Mouse (Mus musculus) embryo, embryonic 10.5 days (tissue): ENCODE results near the gene Ndc80.
"Not testable (repeated sequence)": the region's sequence is repeated elsewhere in the genome, so short reads cannot be mapped to it uniquely, and the experiment has no call there.

Experiments
- DNase-seq: peaks from one replicate; pipeline ENCODE4 v3.0.0-alpha.2; 2015; ENCODE audit warnings: low spot score

The Ndc80 gene

DNA sequence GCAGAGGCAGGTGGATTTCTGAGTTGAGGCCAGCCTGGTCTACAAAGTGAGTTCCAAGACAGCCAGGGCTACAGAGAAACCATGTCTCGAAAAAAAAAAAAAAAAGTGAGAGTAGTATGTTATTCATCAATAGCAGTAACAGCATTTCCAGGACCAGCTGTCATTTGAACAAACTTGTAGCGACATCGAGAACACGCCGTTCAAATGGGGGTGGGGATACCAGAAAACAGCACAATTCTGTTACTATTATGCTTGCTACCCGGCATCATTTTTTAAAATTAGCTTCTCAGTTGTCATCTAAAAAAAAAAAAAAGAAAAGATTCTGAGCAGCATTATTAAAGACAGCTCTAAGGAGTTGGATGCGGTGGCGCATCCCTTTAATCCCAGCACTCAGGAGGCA is 49.2 kb downstream of the Ndc80 start:
- no peak for DNase-seq

DNA sequence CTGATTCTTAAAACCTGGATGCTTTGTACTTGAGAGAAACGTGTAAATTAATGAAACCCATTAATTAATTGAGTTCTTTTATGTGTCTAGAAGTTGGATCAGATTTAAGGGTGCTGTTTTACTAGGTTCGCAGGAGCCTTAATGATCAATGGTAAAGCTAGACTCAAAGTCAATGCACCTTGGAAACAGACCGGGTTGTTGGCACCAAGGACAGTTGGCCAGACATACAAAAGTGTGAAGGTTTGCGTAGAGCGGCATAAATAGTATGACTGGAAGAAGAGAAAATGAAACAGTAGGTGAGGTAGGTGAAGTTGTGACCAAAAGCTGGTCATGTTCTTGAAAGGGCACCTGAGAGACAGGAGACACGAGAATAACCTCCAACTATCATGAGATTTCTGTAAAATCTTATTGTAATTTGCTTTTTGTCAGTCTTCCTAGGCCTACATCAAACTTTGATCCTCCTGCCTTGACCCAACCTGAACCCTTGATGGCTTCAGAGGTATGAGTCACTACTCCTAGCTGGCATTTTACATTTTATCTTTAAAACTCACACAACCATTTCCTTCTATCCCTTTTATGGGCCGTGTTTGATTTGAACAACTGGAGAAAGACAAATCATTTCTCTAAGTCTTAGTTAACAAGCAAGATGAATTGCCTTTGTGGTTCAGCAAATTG is 50.2 kb downstream of the Ndc80 start:
- DNase-seq = peak; percentile 19

DNA sequence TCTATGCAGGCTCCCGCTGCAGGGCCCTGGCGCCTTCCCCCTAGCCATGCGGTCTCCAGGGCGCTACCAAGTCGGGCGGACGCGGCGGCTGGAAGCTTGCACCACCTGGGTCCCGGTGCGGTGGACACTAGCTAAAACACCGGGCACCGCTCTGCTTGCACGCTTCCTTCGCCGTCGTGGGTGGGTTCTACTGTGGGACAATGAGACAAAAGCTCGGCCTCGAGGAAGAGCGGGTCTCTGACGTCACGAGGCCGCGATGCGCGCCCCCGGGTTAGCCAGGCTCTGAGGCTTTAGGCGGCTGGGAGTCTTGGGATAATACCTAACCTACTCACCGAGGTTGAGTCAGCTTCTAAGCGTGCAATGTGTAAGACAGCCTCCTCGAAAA is 51.0 kb downstream of the Ndc80 start:
- DNase-seq = peak; percentile 86

DNA sequence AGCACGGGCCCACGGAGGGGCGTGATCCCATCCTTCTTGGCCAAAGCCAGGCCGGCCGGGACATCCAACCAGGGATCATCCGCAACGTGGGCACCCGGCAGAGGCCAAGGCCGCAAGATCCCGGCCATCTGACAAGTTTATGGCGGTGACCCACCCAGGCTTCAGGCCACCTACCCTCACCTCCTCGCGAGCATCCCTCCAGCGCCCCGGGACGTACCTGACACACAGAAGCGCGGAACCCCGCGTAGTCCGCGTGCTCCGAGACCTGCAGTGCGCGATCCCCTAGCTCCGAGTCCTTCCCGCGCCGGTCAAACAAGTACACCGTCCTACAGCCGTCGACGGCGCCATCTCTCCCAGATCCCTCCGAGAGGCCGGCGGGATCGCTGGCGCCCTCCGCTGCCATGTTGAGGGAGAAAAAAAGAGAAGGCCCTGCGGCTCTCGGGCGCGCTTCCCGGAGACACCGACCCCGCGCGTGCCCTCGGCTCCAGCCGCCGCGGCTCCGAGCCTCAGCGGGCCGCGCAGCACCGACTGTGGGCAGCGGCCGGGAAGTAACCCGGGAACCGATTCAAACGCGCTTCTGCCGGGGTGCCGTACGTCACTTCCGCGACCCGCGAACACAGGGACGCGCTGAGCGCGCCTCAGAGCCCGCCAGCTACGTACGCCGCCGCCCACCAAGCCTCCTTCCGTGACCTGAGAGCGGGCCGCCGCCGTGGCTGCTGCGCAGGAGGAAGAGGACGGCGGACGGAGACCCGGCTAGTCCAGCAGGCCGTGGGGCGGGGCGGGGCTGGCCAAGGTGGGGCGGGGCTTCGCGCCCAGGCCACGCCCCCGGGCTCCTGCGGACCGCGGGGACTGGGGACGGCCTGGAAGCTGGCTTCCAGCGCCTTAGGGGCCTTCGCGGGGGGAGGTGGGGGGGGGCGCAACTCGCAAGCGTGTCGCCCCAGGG is 51.6 kb downstream of the Ndc80 start, which contains the start of gene Smchd1:
Gene Smchd1 (minus strand): TSS at position 582 of the 943 bp plus-strand sequence.
- peak; percentile 94 for DNase-seq

DNA sequence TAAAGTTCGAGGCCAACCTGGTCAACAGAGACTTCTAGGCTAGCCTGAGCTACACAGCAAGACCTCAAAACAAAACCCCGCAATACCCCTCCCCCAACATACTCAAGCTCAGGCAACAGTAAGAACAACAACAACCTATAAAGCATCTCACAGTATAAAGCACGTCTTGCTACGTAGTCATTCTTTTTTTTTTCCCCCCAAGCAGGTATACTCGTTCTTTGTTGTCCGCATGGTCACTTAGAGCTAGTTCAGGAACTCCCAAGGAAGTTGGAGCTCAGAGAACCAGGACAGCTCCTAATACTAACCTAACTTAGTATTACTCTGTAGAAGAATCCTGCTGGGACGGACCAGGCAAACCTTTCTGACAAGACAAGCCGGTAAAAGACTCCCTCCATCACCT is 52.5 kb downstream of the Ndc80 start:
- peak; percentile 34 for DNase-seq

DNA sequence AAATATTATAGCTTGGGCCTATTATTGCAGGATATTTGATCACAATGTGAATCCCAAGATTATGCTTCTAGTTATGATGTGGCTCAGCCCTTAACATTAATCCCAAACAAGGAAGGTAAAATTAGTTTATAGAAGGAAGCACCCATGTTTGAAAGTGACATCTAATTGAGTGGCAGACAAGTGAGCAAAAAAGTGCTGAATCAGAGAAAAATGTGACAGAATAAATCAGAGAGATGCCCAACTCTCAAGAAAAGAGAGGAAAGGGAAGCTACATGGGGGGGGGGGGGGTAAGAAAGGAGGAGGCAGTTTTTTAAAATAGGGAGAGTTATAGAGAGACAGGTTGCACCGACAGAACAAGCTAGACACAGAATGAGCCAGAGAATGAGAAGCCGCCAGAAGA is 55.4 kb downstream of the Ndc80 start:
- DNase-seq = no peak

DNA sequence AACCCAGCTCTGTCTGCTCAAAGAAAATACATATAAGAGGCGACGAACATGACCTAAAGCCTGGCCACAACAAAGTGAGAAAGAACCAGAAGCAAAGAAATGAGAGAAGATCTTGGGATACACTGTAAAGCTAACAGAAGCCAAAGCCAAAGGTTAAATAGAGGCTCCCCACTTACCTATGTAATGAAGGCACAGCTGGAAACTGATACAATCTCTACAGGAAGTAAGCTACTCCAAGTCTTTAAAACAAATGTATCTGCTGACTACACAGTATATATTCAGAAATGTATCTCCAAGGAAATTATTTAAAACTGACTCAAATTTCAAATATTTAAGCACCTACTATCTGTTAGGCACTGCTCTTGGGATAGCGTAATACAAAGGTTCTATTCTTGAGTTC is 66.3 kb downstream of the Ndc80 start:
- DNase-seq = no peak

DNA sequence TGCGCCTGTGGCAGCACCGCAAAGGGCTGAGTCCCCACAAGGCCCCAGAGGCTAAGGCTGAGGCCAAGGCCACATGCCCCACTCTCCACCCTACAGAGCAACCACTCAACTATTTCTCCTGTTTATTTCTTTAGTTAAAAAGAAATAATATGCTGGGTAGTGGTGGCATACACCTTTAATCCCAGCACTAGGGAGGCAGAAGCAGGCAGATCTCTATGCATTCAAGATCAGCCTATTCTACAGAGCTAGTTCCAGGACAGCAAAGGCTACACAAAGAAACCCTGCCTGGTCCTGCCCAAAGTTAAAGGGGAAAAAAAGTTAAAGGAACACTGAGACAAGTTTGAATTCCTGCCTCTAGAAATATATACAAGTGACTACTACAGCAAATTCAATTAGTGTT is 66.8 kb downstream of the Ndc80 start, which contains the start of gene Gm4707:
Gene Gm4707 (minus strand): TSS at position 101 of the 400 bp plus-strand sequence.
- DNase-seq = no peak

DNA sequence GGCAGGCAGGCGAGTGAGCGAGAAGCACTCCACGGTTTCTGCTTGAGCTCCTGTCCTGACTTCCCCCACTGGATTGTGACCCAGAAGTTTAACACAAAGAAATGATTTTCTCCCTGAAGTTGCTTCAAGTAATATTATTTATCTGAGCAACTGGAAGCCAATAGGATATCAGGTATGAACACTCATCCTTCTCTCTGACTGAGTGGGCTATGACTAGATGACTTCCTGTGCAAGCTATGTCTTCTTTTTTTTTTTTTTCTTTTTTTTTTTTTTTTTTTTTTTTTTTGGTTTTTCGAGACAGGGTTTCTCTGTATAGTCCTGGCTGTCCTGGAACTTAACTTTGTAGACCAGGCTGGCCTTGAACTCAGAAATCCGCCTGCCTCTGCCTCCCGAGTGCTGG is 69.3 kb downstream of the Ndc80 start:
- not testable (repeated sequence) for DNase-seq
